Mouse (Mus musculus) CH12.LX (cell line): ENCODE data around the gene Fgfr2. TPM values are rescaled to one million over a fixed set of nuclear protein-coding genes. Genes with fewer than 3 reads are reported as not detected.

Experiments
- DNase-seq: peaks from one replicate; pipeline ENCODE4 v3.0.0-alpha.2; 2013; ENCODE audit errors: extremely low read depth
- H3K27ac ChIP-seq: 2 replicates; pipeline ENCODE4 v1.5.1; 2012; ENCODE audit warnings: low read depth, mild to moderate bottlenecking, control low read depth, moderate library complexity; ENCODE audit not compliant: insufficient read depth
- H3K27me3 ChIP-seq: replicated peaks from 2 replicates; pipeline ENCODE3; 2012; ENCODE audit warnings: inconsistent platforms
- H3K36me3 ChIP-seq, 2 experiments: replicated peaks in 1 of 2; 2 replicates each; pipeline versions ENCODE3 to v1.6.1; 2012; ENCODE audit warnings: inconsistent platforms in 1 of 2, low read length in 1 of 2, mild to moderate bottlenecking in 1 of 2, mixed read lengths in 1 of 2, moderate library complexity in 1 of 2; ENCODE audit not compliant: control insufficient read depth in 1 of 2, insufficient read depth in 1 of 2
- H3K4me1 ChIP-seq, 2 experiments: 2 replicates each; pipeline ENCODE4 v1.6.1; 2012; ENCODE audit warnings: inconsistent platforms in 1 of 2, moderate library complexity in 1 of 2; ENCODE audit not compliant: insufficient read depth in 2 of 2, control insufficient read depth in 1 of 2
- H3K4me2 ChIP-seq: 2 replicates; pipeline ENCODE4 v1.6.1; 2012; ENCODE audit warnings: low read depth, mild to moderate bottlenecking, control low read depth; ENCODE audit not compliant: poor library complexity, insufficient read depth, severe bottlenecking
- H3K4me3 ChIP-seq, 3 experiments: fragments of 150-350 bp in 1 of 3; sonication (generic) in 1 of 3; replicated peaks in 1 of 3; 2 replicates each; pipeline versions ENCODE3 to v1.5.1; 2011 to 2012; ENCODE audit warnings: low read depth in 2 of 3, low read length in 2 of 3, mild to moderate bottlenecking in 2 of 3, moderate library complexity in 2 of 3, control low read depth in 1 of 3, improper control_type of control experiment in 1 of 3, inconsistent platforms in 1 of 3, mixed read lengths in 1 of 3; ENCODE audit not compliant: poor library complexity in 1 of 3
- H3K79me2 ChIP-seq: replicated peaks from 2 replicates; pipeline ENCODE4 v1.6.1; 2012; ENCODE audit warnings: mild to moderate bottlenecking, moderate library complexity; ENCODE audit not compliant: control insufficient read depth, poor library complexity, insufficient read depth, severe bottlenecking; ENCODE audit errors: extremely low read depth
- H3K9ac ChIP-seq: 2 replicates; pipeline ENCODE4 v1.6.1; 2012; ENCODE audit warnings: low read depth, mild to moderate bottlenecking, control low read depth, moderate library complexity; ENCODE audit not compliant: insufficient read depth
- H3K9me3 ChIP-seq: replicated peaks from 2 replicates; pipeline ENCODE3; 2012; ENCODE audit warnings: low read length, inconsistent platforms, mixed read lengths
- BHLHE40 ChIP-seq: IDR thresholded peaks from 2 replicates; pipeline ENCODE4 v1.6.1; 2011; ENCODE audit warnings: mild to moderate bottlenecking, low read depth, low read length, improper control_type of control experiment
- CHD1 ChIP-seq: IDR thresholded peaks from 2 replicates; pipeline ENCODE4 v1.6.1; 2012; ENCODE audit warnings: low read depth, low read length, improper control_type of control experiment, inconsistent platforms
- CHD2 ChIP-seq: IDR thresholded peaks from 2 replicates; pipeline ENCODE4 v1.6.1; 2011; ENCODE audit warnings: low read length, improper control_type of control experiment
- CTCF ChIP-seq, 2 experiments: IDR thresholded peaks in 1 of 2; conservative IDR thresholded peaks in 1 of 2; 2 replicates each; pipeline ENCODE4 v1.5.1; 2011 to 2012; ENCODE audit warnings: low read depth in 2 of 2, low read length in 2 of 2, improper control_type of control experiment in 1 of 2, inconsistent platforms in 1 of 2, mild to moderate bottlenecking in 1 of 2, moderate library complexity in 1 of 2
- ETS1 ChIP-seq: conservative IDR thresholded peaks from 2 replicates; pipeline ENCODE4 v1.6.1; 2012; ENCODE audit warnings: low read depth, mild to moderate bottlenecking, inconsistent platforms, low read length, improper control_type of control experiment, moderate library complexity
- IRF4 ChIP-seq: IDR thresholded peaks from 2 replicates; pipeline ENCODE4 v1.6.1; 2014; ENCODE audit warnings: low read depth, mild to moderate bottlenecking, inconsistent platforms, low read length, improper control_type of control experiment
- JUN ChIP-seq: IDR thresholded peaks from 2 replicates; pipeline ENCODE4 v1.6.1; 2011; ENCODE audit warnings: low read depth, mild to moderate bottlenecking, low read length, improper control_type of control experiment, moderate library complexity; ENCODE audit not compliant: insufficient read depth
- MAZ ChIP-seq: IDR thresholded peaks from 2 replicates; pipeline ENCODE4 v1.6.1; 2012; ENCODE audit warnings: low read depth, mild to moderate bottlenecking, inconsistent platforms, low read length, improper control_type of control experiment, moderate library complexity
- MXI1 ChIP-seq: IDR thresholded peaks from 2 replicates; pipeline ENCODE4 v1.6.1; 2011; ENCODE audit warnings: mild to moderate bottlenecking, low read depth, low read length, improper control_type of control experiment
- NELFE ChIP-seq: IDR thresholded peaks from 2 replicates; pipeline ENCODE4 v1.6.1; 2011; ENCODE audit warnings: low read depth, low read length, improper control_type of control experiment
- NRF1 ChIP-seq: IDR thresholded peaks from 2 replicates; pipeline ENCODE4 v1.6.1; 2014; ENCODE audit warnings: low read depth, mild to moderate bottlenecking, inconsistent platforms, low read length, improper control_type of control experiment, moderate library complexity
- PAX5 ChIP-seq: IDR thresholded peaks from 2 replicates; pipeline ENCODE4 v1.6.1; 2012; ENCODE audit warnings: low read length, inconsistent platforms, mixed read lengths
- POLR2AphosphoS2 ChIP-seq: IDR thresholded peaks from 2 replicates; pipeline ENCODE4 v1.6.1; 2011; ENCODE audit warnings: low read depth, low read length, improper control_type of control experiment
- SIN3A ChIP-seq: IDR thresholded peaks from 2 replicates; pipeline ENCODE4 v1.6.1; 2012; ENCODE audit warnings: low read length, improper control_type of control experiment, inconsistent platforms
- TBP ChIP-seq: conservative IDR thresholded peaks from 2 replicates; pipeline ENCODE4 v1.6.1; 2011; ENCODE audit warnings: low read depth, low read length, improper control_type of control experiment
- ZKSCAN1 ChIP-seq: IDR thresholded peaks from 2 replicates; pipeline ENCODE4 v1.6.1; 2012; ENCODE audit warnings: low read depth, inconsistent platforms, low read length, improper control_type of control experiment, borderline replicate concordance
- dilution Hi-C: fragments of 300-500 bp; cut with MboI; formaldehyde crosslinking; loops from 2 replicates; pipeline ENCODE4 v1.14.3; 2020; ENCODE audit warnings: low sequenced_read_pairs; ENCODE audit not compliant: extremely low pct_unique_long_range_greater_than_20kb, extremely low pct_ligation_motif_present
- in situ Hi-C: fragments of 300-500 bp; cut with MboI; formaldehyde crosslinking; loops from 3 replicates; pipeline ENCODE4 v1.14.3; 2019; ENCODE audit warnings: low sequenced_read_pairs, low pct_ligation_motif_present, low pct_unique_long_range_greater_than_20kb, mixed read lengths
- polyA plus RNA-seq: library from polyadenylated mRNA; unstranded; fragments of >175 nt; gene quantifications from 2 replicates; pipeline ENCODE4 v1.2.1, GENCODE M21; 2012; ENCODE audit warnings: low read depth; ENCODE audit not compliant: insufficient read length
- total RNA-seq, 2 experiments: library from RNA; depleted of rRNA; stranded (reverse); fragments of 300-350 nt in 1 of 2; fragments of >200 nt in 1 of 2; gene quantifications; 2 replicates each; pipeline ENCODE4 v1.2.3; 2012 to 2014

The Fgfr2 gene
- total and polyA plus RNA-seq, 3 experiments = not detected

GRCm38 (mm10) chr7:130966876-130967275 lies 2156.3 kb downstream of the Fgfr2 start:
- Histone ChIP-seq H3K4me2 (no peak overlapping the region), H3K9ac (no peak overlapping the region)
- no peak for TF ChIP-seq CHD1
- no peak for TF ChIP-seq MXI1
- TF ChIP-seq MAZ = no peak
- no peak for TF ChIP-seq ETS1
- no peak for TF ChIP-seq POLR2AphosphoS2
- TF ChIP-seq BHLHE40 = no peak
- TF ChIP-seq NRF1 = no peak
- TF ChIP-seq PAX5 = no peak
- no peak for TF ChIP-seq NELFE
- no peak for TF ChIP-seq CHD2
- TF ChIP-seq IRF4 = no peak
- no peak for TF ChIP-seq SIN3A
- TF ChIP-seq, all 38 proteins: peak for 0
- H3K27ac ChIP-seq = no peak overlapping the region
- no peaks in the 10 kb centered on the region for H3K36me3 ChIP-seq
- H3K9me3 ChIP-seq = no peaks in the 10 kb centered on the region
- no peaks in the 10 kb centered on the region for H3K79me2 ChIP-seq
- dilution Hi-C loops (no loop called here), in situ Hi-C loops (no loop called here)
- H3K27me3 ChIP-seq = peaks cover 90% of the 10 kb centered on the region
- DNase-seq = no peak
- peaks cover 4 to 13% of the 10 kb centered on the region in 2 experiments; a peak in 2 of 4 replicates for H3K4me1 ChIP-seq
- H3K4me3 ChIP-seq = no peak overlapping the region

- Histone ChIP-seq H3K27ac (no peak overlapping the region), H3K4me3 (no peak overlapping the region), H3K9me3 (no peaks in the 10 kb centered on the region), H3K36me3 (no peaks in the 10 kb centered on the region), H3K4me1 (peaks cover 4 to 13% of the 10 kb centered on the region in 2 experiments; a peak in 2 of 4 replicates), H3K9ac (no peak overlapping the region), H3K4me2 (no peak overlapping the region), H3K79me2 (no peaks in the 10 kb centered on the region), H3K27me3 (peaks cover 90% of the 10 kb centered on the region)
- dilution Hi-C loops (no loop called here), in situ Hi-C loops (no loop called here)
- TF ChIP-seq ZKSCAN1 (no peak), BHLHE40 (no peak), TBP (no peak), JUN (no peak), IRF4 (no peak), PAX5 (no peak), CTCF (conservative IDR thresholded peaks at IDR 0.05 in 1 of 2, IDR thresholded peaks at IDR 0.05 in 1 of 2; ENCODE audit: low read depth in 2 of 2, low read length in 2 of 2) (no peak)
- DNase-seq = no peak
Observed at GRCm38 (mm10) chr7:130966451-130966850, 2156.7 kb downstream of the Fgfr2 start.
